ENCODE assay signal across 14 mouse cellular contexts in the genomic region with DNA sequence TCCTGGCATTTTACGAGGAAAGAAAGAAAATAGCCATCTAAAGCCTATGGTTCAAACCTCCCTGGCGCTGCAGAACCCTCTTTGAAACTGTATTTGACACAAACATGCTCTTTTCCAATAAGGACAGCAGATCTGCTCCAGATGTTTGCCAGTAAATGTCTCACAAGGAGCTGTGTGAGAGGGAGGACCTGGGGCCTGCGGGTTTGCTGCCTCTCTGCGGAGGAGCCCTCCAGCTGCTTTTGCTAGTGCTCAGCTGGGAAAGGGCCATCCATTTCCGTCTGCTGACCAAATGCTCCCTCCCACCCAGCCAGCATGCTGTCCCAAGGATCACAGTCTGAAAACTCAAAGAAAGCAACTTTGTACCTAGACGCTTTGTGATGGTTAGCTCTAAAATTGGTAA. TPM values are rescaled to one million over a fixed set of nuclear protein-coding genes. Genes with fewer than 3 reads are reported as not detected.
DNase-seq lines count a peak whose midpoint lies in the region; ATAC-seq and TF ChIP-seq lines count a peak whose summit lies in the region.
"Had no signal": no experiment of that assay in that cellular context is flagged by ENCODE, and none has a peak within 500 bp of the region (broad histone marks: within the 10 kb centered on the region; RNA-seq: fewer than 3 reads in every experiment).

No protein-coding gene starts in this region.

- no peaks in the 10 kb centered on the region for H3K36me3 ChIP-seq in heart, embryonic 13.5 days
- H3K36me3 ChIP-seq in heart, embryonic 10.5 days: no peaks in the 10 kb centered on the region
- no peaks in the 10 kb centered on the region for H3K36me3 ChIP-seq in lung, embryonic 14.5 days (ENCODE audit: insufficient read depth)
- no peaks in the 10 kb centered on the region for H3K36me3 ChIP-seq in embryonic facial prominence, embryonic 15.5 days
- H3K36me3 ChIP-seq in stomach, embryonic 15.5 days: no peaks in the 10 kb centered on the region
- H3K36me3 ChIP-seq: midbrain, embryonic 13.5 days had no signal

- H3K9ac ChIP-seq in heart, embryonic 13.5 days: no peak overlapping the region
- no peak overlapping the region; the same call in 1 of the 2 replicates for H3K9ac ChIP-seq in lung, embryonic 14.5 days
- no peak overlapping the region for H3K9ac ChIP-seq in embryonic facial prominence, embryonic 15.5 days
- H3K9ac ChIP-seq in stomach, embryonic 15.5 days: no peak overlapping the region
- H3K9ac ChIP-seq: midbrain, embryonic 13.5 days had no signal

- H3K4me2 ChIP-seq in heart, embryonic 13.5 days: no peak overlapping the region
- no peak overlapping the region for H3K4me2 ChIP-seq in lung, embryonic 14.5 days
- H3K4me2 ChIP-seq in embryonic facial prominence, embryonic 15.5 days (replicated peaks): no peak overlapping the region
- H3K4me2 ChIP-seq in stomach, embryonic 15.5 days: no peak overlapping the region
- H3K4me2 ChIP-seq: midbrain, embryonic 13.5 days had no signal

- 0 out of 2 replicates have a peak overlapping the region, but pooled peaks have one; percentile 8 for H3K27ac ChIP-seq in heart, embryonic 13.5 days (replicated peaks)
- H3K27ac ChIP-seq in heart, embryonic 10.5 days: no peak overlapping the region
- H3K27ac ChIP-seq in lung, embryonic 14.5 days (ENCODE audit: low read depth): peak overlapping the region; percentile 72
- H3K27ac ChIP-seq in embryonic facial prominence, embryonic 15.5 days (replicated peaks): peak overlapping the region; percentile 61; the same call in 1 of the 2 replicates
- H3K27ac ChIP-seq in stomach, embryonic 15.5 days: peak overlapping the region; percentile 63
- H3K27ac ChIP-seq: midbrain, embryonic 13.5 days had no signal

- no peak overlapping the region for H3K4me3 ChIP-seq in heart, embryonic 13.5 days
- no peak overlapping the region for H3K4me3 ChIP-seq in heart, embryonic 10.5 days
- H3K4me3 ChIP-seq in lung, embryonic 14.5 days (ENCODE audit: low read depth, low read length): no peak overlapping the region
- H3K4me3 ChIP-seq in embryonic facial prominence, embryonic 15.5 days (replicated peaks): no peak overlapping the region
- no peak overlapping the region for H3K4me3 ChIP-seq in stomach, embryonic 15.5 days (replicated peaks)
- H3K4me3 ChIP-seq: midbrain, embryonic 13.5 days had no signal

- no peaks in the 10 kb centered on the region for H3K27me3 ChIP-seq in heart, embryonic 13.5 days (replicated peaks)
- H3K27me3 ChIP-seq in heart, embryonic 10.5 days (ENCODE audit: insufficient read depth, poor library complexity, severe bottlenecking): no peaks in the 10 kb centered on the region
- H3K27me3 ChIP-seq in lung, embryonic 14.5 days (ENCODE audit: insufficient read depth, low read length): no peaks in the 10 kb centered on the region
- no peaks in the 10 kb centered on the region for H3K27me3 ChIP-seq in embryonic facial prominence, embryonic 15.5 days
- no peaks in the 10 kb centered on the region for H3K27me3 ChIP-seq in stomach, embryonic 15.5 days (replicated peaks)
- H3K27me3 ChIP-seq: midbrain, embryonic 13.5 days had no signal

- DNase-seq in heart, embryonic 10.5 days (ENCODE audit: low spot score): no peak
- peak; percentile 77 for DNase-seq in lung, embryonic 14.5 days
- DNase-seq in lung, postnatal 36 days: no peak
- no peak for DNase-seq in layer of hippocampus, adult 9-11 months
- DNase-seq: adrenal gland, adult 2 months; B cell, adult 2 months; cerebellum, adult 9-11 months; kidney, adult 11 months; right cerebral cortex, postnatal 25 days; thymus, postnatal 4 days had no signal

- H3K9me3 ChIP-seq in heart, embryonic 13.5 days: no peaks in the 10 kb centered on the region
- H3K9me3 ChIP-seq in heart, embryonic 10.5 days: no peaks in the 10 kb centered on the region
- no peaks in the 10 kb centered on the region for H3K9me3 ChIP-seq in lung, embryonic 14.5 days (ENCODE audit: low read depth, low read length)
- H3K9me3 ChIP-seq in embryonic facial prominence, embryonic 15.5 days (replicated peaks): no peaks in the 10 kb centered on the region
- no peaks in the 10 kb centered on the region for H3K9me3 ChIP-seq in stomach, embryonic 15.5 days
- H3K9me3 ChIP-seq: midbrain, embryonic 13.5 days had no signal

- H3K4me1 ChIP-seq in heart, embryonic 13.5 days: 0 out of 2 replicates have a peak, but pooled peaks cover under 1% of the 10 kb centered on the region
- H3K4me1 ChIP-seq in heart, embryonic 10.5 days: no peaks in the 10 kb centered on the region
- peaks cover 8% of the 10 kb centered on the region; the same call in 1 of the 2 replicates for H3K4me1 ChIP-seq in lung, embryonic 14.5 days (ENCODE audit: insufficient read depth)
- peaks cover 7% of the 10 kb centered on the region; the same call in 1 of the 2 replicates for H3K4me1 ChIP-seq in embryonic facial prominence, embryonic 15.5 days
- H3K4me1 ChIP-seq in stomach, embryonic 15.5 days: peaks cover 7% of the 10 kb centered on the region
- H3K4me1 ChIP-seq: midbrain, embryonic 13.5 days had no signal

- no peak for ATAC-seq in heart, embryonic 13.5 days (ENCODE audit: extremely low read depth, insufficient number of reproducible peaks, low FRiP score, low TSS enrichment)
- peak; percentile 69 for ATAC-seq in lung, embryonic 14.5 days (ENCODE audit: insufficient read depth)
- ATAC-seq in embryonic facial prominence, embryonic 15.5 days (ENCODE audit: insufficient number of reproducible peaks, low FRiP score, low TSS enrichment, low read depth): no peak
- ATAC-seq in stomach, embryonic 15.5 days (ENCODE audit: insufficient read depth, low FRiP score, low read depth): 0 out of 2 replicates have a peak, but pooled peaks have one; percentile 47
- ATAC-seq: midbrain, embryonic 13.5 days had no signal

- WGBS in heart, embryonic 13.5 days: 62% methylated on average over 6 of the region's 6 CpGs
- 56% methylated on average over 6 of the region's 6 CpGs for WGBS in heart, embryonic 10.5 days
- WGBS in lung, embryonic 14.5 days: 30% methylated on average over 6 of the region's 6 CpGs
- 27% methylated on average over 6 of the region's 6 CpGs for WGBS in embryonic facial prominence, embryonic 15.5 days
- WGBS in stomach, embryonic 15.5 days: 43% methylated on average over 6 of the region's 6 CpGs

- no peak for TF ChIP-seq CTCF in lung, embryonic 14.5 days (IDR thresholded peaks at IDR 0.05; ENCODE audit: low read depth)

RNA-seq across cellular contexts. Expression of a gene that starts 40.3 kb away (rescaled TPM):
- 188 and 192 TPM in 2 replicates for polyA plus RNA-seq in heart, embryonic 13.5 days (2015; fragmentation: Nextera tagmentation; extraction: Ambion mirVana)
- 188 and 209 TPM in 2 replicates for polyA plus RNA-seq in heart, embryonic 10.5 days (2016; fragmentation: Nextera tagmentation; extraction: Ambion mirVana)
- polyA plus RNA-seq in lung, embryonic 14.5 days (2014; fragmentation: Nextera tagmentation; extraction: Ambion mirVana): 302 and 305 TPM in 2 replicates
- 242 and 268 TPM in 2 replicates for polyA plus RNA-seq in embryonic facial prominence, embryonic 15.5 days (2015; fragmentation: Nextera tagmentation; extraction: Ambion mirVana)
- polyA plus RNA-seq in stomach, embryonic 15.5 days (2015; fragmentation: Nextera tagmentation; extraction: Ambion mirVana): 241 and 344 TPM in 2 replicates

Comparison
In these comparisons a context has a peak if more than half of its experiments do, and no peak if none do; other contexts are left out.
1. ATAC-seq: peak in lung, embryonic 14.5 days (single experiment) and stomach, embryonic 15.5 days (single experiment); none in heart, embryonic 13.5 days (single experiment) and embryonic facial prominence, embryonic 15.5 days (single experiment).